Mouse (Mus musculus): ENCODE data around the gene Psmd13.

Psmd13 gene

DNA sequence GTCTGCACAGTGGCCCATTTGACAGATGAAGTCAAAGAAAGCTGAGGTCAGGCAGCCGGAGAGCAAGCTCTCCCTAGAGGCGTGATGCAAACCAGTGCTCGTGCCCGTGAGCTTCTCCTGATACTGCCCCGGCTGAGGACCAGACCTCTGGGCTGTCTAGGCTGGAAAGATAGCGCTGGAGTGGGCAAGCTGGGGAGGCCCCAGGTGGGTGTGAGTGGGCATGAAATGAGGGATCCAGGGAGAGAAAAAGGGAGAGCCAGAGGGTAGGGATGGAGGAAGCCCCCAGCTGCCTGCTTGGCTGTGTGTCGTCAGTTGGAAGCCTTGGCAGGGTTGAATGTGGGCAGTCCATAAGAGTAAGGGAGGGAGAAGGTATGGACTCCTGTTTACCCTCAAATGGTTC, 62.5 kb downstream of the Psmd13 start:
- DNase-seq (ENCODE audit: low spot score in 2 of 2), result no peak

DNA sequence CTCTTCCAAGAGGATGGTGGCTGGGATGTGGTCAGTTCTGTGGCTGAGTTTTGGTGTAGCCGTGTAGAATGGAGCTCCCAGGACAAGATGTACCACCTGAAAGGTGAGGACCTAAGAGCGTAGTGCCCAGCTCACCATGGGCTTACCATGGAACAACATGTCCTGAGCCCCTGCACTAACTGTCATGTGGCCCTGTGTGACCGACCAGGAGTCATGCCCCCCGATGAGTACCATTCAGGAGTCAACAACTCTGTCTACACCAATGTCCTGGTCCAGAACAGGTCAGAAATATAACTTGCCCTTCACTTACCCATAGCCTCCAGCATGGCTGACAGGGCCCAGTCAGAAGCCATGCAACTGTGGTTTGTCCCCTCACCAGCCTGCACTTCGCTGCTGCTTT, 63.5 kb downstream of the Psmd13 start:
- DNase-seq (ENCODE audit: low spot score in 2 of 2), result no peak

DNA sequence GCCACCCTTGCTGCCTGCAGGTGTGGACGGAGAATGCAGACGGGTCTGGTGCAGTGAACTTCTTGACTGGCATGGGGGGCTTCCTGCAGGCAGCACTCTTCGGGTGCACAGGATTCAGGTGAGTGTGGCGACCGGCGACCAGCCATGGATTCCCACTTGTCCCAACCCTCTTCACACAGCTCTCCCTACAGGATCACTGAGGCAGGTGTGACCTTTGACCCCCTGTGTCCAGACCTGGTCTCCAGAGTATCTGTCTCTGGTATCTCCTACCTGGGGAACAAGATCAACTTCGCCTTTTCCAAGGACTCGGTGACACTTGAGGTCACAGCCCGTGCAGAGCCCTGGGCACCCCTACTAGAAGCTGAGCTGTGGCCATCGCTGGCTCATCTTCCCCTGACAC, 64.5 kb downstream of the Psmd13 start:
- DNase-seq (ENCODE audit: low spot score in 2 of 2), result no peak

DNA sequence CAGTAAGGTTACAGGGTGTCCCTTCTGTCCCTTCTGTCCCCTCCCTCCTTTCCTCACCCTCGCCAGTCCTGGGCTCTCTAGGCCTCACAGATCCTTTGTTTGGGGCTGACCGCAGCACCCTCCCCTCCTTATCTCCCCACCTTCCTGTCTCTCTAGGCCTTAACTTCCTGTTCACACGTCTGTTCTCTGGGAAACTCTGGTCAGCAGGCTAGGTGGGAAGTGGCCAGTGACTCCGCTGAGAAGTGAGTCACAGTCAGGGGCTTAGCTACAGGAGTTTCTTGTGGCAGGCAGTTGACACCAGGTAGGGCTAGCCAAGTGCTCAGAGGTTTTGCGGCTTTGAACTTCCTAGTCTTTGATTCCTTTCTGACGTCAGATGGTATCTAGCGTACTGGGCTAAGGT, 65.2 kb downstream of the Psmd13 start:
- no peak for DNase-seq (ENCODE audit: low spot score in 2 of 2)

DNA sequence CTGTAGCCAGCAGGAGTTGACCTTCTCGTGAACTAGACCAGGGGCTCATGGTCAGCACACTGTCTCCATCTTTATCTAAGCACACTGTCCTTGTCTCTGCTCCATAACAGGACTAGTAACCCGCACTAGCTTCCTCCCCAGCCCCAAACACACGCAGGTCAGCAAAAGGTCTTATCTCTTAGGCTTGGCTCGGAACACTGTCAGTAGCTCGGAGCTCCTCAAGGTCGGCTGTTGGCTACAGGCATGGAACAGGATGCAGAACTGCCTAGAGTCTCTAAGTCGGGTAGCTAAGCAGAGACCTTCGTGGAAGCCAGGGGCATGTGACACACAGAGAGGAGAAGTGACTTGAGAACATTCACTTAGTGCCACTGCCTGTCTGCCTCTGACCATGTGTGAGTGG, 66.4 kb downstream of the Psmd13 start:
- DNase-seq (ENCODE audit: low spot score in 2 of 2), result no peak
